Mouse (Mus musculus) kidney, postnatal 36 days (tissue): ENCODE data around the gene Romo1.
"Not testable (repeated sequence)": the region's sequence is repeated elsewhere in the genome, so short reads cannot be mapped to it uniquely, and the experiment has no call there.

Source experiments
- DNase-seq, 2 experiments: peaks; one replicate each; pipeline ENCODE4 v3.0.0; 2021 to 2022; ENCODE audit warnings: mixed read lengths in 2 of 2

Gene Romo1

DNA sequence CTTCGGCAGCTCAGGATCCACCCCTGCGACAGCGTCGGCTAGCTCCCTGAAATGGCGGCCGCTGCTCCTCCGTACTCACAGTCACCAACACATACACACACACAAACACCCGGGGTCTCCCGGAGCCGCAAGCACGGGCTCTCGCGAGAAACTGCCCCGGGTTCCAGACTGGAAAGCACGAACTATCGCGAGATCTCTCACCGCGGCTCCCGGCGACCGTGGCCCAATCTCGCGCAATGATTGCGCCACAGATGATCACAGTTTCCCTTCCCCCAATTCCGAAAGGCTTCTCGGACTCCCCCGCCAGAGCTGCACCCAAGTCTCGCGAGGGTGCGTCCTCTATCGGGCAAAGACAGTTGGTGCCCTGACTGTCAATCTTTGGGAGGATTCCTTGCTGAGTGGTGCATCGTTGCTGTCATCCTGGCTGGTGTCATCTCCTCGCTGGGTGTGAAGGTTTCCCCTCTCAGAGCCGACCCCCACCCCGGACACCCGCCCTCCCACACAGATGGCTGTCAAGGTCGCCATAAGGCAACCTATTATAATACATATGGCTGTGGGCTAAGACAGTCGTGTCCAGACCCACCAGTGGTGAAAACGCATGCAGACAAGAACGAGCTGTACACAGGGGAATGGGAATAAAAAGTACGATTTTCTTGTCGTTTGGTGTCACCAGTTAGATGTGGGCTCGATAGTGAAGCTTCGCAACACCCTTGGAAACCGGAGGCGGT, 36.4 kb downstream of the Romo1 start, which contains the start of gene Rbm39:
Gene Rbm39, minus strand, starts transcription at position 145 of the 728 bp plus-strand sequence.
- DNase-seq, result peak; percentile 99 to 100

DNA sequence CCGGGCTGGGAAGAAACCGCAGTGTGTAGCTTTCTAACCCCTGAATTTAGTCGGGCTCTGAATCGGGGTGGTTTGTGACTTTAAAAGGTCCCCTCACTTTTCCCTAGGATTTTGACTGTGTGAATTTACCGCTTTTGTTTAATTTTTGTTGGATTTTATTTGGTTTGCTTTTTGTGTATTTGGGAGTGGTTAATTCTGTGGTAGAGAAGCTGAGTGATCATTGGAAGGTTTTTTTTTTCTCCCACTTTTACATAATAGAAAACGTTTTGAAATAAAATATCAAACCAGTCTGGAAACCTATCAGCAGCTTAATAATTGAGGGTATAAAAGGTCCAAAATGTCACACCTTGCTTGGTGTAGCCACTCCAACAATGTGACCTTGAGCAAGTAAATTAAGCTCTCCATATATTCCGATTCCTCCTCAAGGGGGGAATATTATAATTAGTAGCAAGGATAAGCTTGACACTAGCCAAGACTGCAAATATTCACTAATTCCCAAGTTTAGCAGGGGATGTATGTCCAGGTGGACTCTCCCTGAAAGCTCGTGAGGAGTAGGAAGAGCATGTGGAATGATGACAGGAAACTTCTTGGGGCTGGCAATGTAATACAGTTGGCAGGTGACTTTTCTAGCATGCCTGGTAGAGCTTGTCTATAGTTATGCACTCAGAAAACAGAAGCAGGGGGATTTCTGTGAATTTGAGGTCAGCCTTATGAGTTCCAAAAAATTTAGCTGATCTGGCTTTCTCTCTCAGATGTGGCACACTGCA, 37.2 kb downstream of the Romo1 start:
- no peak for DNase-seq

DNA sequence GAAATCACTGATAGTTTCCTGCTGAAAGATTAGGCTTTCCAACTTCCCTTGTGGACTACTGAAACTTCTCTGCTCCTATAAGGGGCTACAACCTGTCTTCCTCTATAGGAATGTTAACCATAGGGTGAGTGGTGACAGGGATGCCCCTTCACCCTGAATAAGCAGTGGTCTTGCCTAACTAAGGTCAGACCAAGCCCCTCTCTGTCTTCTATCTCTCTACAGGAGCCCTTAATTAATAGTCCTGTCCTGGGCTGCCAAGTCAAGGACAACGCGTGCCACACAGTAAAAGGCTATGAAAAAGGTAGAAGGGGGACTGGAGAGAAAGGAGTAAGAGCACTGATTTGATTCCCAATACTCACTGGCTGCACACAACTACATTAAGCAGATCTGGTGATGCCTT, 37.8 kb downstream of the Romo1 start:
- no peak for DNase-seq

- DNase-seq, result not testable (repeated sequence)
These were observed 45.4 kb downstream of the Romo1 start for GRCm38 (mm10) chr2:156189241-156189640.

GRCm38 (mm10) chr2:156190004-156190896, 46.4 kb downstream of the Romo1 start:
- DNase-seq, result no peak

GRCm38 (mm10) chr2:156191540-156191939, 47.7 kb downstream of the Romo1 start:
- no peak for DNase-seq

DNA sequence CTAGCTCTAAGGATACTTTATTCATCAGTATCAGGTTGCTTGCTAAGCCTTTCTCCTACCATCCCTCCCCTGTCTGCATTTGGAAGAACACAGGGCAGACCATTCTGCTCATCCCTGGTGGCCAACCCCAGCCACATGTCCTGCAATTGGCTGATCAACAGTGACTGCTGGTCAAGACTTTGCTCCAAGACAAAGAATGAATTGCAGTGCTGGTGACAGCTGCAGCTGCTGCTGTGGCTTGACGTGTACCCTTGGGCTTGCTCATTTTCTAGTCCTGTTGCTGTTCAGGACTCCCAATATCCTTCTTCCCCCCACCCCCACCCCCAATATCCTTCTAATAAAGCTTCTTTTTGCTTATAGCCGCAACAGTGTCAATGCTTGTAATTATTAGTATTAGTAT, 48.2 kb downstream of the Romo1 start:
- no peak for DNase-seq

DNA sequence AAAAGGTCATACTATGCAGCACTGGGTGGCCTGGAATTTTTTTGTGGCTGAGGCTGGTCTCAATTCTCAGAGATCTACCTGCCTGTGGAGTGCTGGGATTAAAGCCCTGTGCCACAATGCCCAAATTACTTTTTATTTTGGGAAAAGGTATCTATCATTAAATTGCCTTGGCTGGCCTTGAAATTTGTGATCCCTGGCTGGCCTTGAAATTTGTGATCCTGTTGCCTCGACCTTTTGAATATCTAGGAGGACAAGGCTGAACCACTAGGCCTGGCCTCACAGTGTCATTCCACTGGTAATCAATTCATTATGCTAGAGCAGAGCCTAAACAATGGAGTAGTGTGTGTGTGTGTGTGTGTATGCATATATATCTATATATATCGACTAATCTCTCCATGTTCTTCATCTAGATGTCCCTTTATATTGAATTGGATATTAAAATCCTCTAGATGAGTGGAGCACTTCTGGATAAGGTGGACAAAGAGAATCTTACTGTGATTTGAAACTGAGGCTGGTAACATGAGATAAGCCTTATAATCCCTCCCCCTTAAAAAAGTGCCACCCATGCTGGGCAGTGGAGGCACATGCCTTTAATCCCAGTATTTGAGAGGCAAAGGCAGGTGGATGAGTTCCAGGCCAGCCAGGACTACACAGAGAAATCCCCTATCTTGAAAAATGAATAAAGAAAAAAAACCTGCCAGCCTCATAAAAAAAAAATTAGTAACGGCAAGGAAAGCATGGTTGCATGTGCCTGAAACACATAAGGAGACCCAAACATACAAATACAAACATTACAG, 49.4 kb downstream of the Romo1 start:
- no peak for DNase-seq

GRCm38 (mm10) chr2:156194571-156194970, 50.7 kb downstream of the Romo1 start:
- peak in 1 of 2 experiments; percentile 47 for DNase-seq
